Mouse (Mus musculus) lung, postnatal 0 days (tissue): ENCODE data around the gene Gm17334. TPM values are rescaled to one million over a fixed set of nuclear protein-coding genes. Genes with fewer than 3 reads are reported as not detected.
A peak's percentile ranks its signal among the peaks of the same experiment; 100 is the strongest.

Experiments used
- ATAC-seq: fragments of 200-750 bp; cut with Nextera tagmentation; 2 replicates; pipeline ENCODE4 v1.8.0; 2017; ENCODE audit warnings: moderate library complexity
- DNase-seq: peaks from one replicate; pipeline ENCODE4 v3.0.0-alpha.2; 2016; ENCODE audit warnings: low spot score
- H3K27ac ChIP-seq: fragments of 300-500 bp; sonication (generic); 2 replicates; pipeline ENCODE4 v1.5.1; 2014; ENCODE audit warnings: antibody characterized with exemption, mild to moderate bottlenecking, low read length, mixed read lengths
- H3K27me3 ChIP-seq: fragments of 300-500 bp; sonication (generic); replicated peaks from 2 replicates; pipeline ENCODE4 v1.6.1; 2014; ENCODE audit warnings: low read length, mixed read lengths; ENCODE audit not compliant: insufficient read depth
- H3K36me3 ChIP-seq: fragments of 300-500 bp; sonication (generic); 2 replicates; pipeline ENCODE4 v1.6.1; 2014; ENCODE audit warnings: low read length, mixed read lengths; ENCODE audit not compliant: insufficient read depth
- H3K4me1 ChIP-seq: fragments of 300-500 bp; sonication (generic); 2 replicates; pipeline ENCODE4 v1.6.1; 2014; ENCODE audit warnings: antibody characterized with exemption, low read depth, low read length, mixed read lengths; ENCODE audit not compliant: insufficient read depth
- H3K4me2 ChIP-seq: fragments of 300-500 bp; sonication (generic); replicated peaks from 2 replicates; pipeline ENCODE4 v1.6.1; 2014; ENCODE audit warnings: low read depth, mild to moderate bottlenecking, low read length, moderate library complexity, mixed read lengths
- H3K4me3 ChIP-seq: fragments of 300-500 bp; sonication (generic); 2 replicates; pipeline ENCODE4 v1.5.1; 2014; ENCODE audit warnings: low read depth, low read length
- H3K9ac ChIP-seq: fragments of 300-500 bp; sonication (generic); replicated peaks from 2 replicates; pipeline ENCODE4 v1.6.1; 2014; ENCODE audit warnings: low read depth, mild to moderate bottlenecking
- H3K9me3 ChIP-seq: fragments of 300-500 bp; sonication (generic); 2 replicates; pipeline ENCODE4 v1.6.1; 2016; ENCODE audit warnings: low read length, mixed read lengths
- CTCF ChIP-seq: IDR thresholded peaks from 2 replicates; pipeline ENCODE4 v1.5.1; 2016; ENCODE audit warnings: antibody characterized with exemption, mild to moderate bottlenecking
- EP300 ChIP-seq: IDR thresholded peaks from 2 replicates; pipeline ENCODE4 v1.6.1; 2016; ENCODE audit warnings: antibody characterized with exemption, mild to moderate bottlenecking, control low read depth
- WGBS: fragments of 180-500 bp; shearing (Covaris S2); extraction: QIAGEN DNeasy Blood & Tissue Kit; methylation state at CpG from one replicate; pipeline ENCODE4 v1.1.7; 2014; 5-methylcytosine and 5-hydroxymethylcytosine counted together
- polyA plus RNA-seq: library from polyadenylated mRNA; unstranded; fragments of >200 nt; fragmentation: Nextera tagmentation; extraction: Ambion mirVana; gene quantifications from 2 replicates; pipeline ENCODE4 v1.2.1, GENCODE M21; 2015

The Gm17334 gene
- polyA plus RNA-seq, 1 experiment from 2014 or later: 0.61 TPM

DNA sequence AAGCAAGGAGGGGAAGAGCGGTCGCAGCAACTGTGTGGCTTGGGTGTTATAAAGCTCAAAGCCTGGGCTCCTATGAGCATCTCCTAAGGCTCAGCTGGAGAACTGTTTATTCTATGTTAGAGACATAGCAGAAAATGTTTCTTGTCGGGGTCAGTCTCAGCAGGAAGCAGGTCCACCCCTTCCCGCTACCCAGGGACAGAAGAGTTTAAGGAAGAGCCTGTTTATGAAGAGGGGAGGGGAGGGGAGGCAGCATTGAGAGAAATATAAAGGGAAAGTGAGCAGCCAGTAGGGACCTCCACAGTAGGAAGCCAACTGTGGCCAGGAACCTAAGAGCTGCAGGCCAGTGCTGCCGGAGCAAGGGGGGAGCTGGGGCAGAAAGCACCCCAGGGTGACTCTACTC, 36.4 kb upstream of the Gm17334 start:
- Histone ChIP-seq H3K27ac (peak overlapping the region; percentile 64), H3K4me1 (peaks cover 12% of the 10 kb centered on the region; the same call in 1 of the 2 replicates), H3K36me3 (no peaks in the 10 kb centered on the region), H3K4me3 (no peak overlapping the region), H3K9me3 (no peaks in the 10 kb centered on the region), H3K9ac (no peak overlapping the region), H3K27me3 (no peaks in the 10 kb centered on the region), H3K4me2 (no peak overlapping the region)
- peak; percentile 62 for DNase-seq
- no peak for TF ChIP-seq CTCF
- TF ChIP-seq EP300: peak; percentile 87
- WGBS: 35% methylated on average over 5 of the region's 5 CpGs
- peak; percentile 66 for ATAC-seq

DNA sequence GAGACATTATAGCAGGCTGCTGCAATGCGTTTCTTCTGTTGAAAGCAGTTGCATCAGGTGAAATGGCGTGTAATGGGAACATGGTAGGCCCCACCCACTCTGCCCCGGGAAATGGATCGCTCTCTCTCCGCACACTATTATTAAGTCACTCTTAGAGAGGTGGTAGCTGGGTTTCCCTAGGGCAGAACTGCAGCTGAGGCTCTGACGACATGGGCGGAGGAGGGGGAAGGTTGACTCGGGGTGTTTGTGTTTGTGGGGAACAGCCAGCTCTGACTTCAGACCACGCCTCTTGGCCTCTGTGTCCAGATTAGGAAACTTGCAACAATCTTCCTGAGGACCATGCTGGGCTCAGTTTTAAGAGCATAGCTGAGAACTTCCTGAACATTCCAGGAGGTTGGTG, 32.8 kb upstream of the Gm17334 start:
- Histone ChIP-seq H3K27ac (peak overlapping the region; percentile 45; the same call in 1 of the 2 replicates), H3K4me1 (peaks cover 12% of the 10 kb centered on the region; the same call in 1 of the 2 replicates), H3K36me3 (no peaks in the 10 kb centered on the region), H3K27me3 (no peaks in the 10 kb centered on the region), H3K9me3 (no peaks in the 10 kb centered on the region), H3K4me3 (no peak overlapping the region), H3K9ac (no peak overlapping the region), H3K4me2 (no peak overlapping the region)
- TF ChIP-seq EP300 (peak; percentile 34; the same call in 1 of the 2 replicates), CTCF (no peak)
- ATAC-seq (peak; percentile 78), DNase-seq (peak; percentile 84)
- WGBS: 45% methylated on average over 9 of the region's 9 CpGs

DNA sequence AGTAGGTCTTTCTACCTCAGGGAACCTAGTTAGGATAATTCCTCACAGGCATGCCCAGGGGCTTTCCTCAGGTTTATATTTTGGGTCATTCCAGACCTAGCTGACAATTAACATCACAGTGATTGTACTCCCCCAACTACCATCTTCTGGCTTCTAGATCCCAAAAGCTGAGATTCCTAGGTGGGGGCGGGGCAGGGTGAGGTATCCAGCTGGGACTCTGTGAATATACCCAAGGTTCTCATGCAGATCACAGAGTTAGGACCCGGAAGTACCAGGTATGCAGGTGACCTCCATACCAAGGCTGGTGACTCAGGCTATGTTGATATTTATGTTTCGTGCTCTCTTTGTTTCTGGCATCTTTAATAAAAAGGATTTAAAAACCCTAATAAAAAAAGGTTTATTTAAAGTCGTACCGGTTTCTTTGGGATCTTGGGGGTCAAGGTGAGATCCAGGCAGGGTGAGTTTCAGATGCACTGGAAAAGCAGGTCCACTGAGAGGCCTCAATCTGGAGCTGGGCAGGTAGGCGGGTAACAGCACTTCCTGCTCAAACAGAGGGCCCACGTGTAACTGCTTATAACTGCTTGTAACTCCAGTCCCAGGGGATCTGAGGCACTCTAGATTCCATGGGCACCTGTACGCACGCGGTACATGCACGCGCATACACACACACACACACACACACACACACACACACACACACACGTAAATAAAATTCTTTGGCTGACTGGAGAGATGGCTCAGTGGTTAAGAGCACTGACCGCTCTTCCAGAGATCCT, 31.8 kb upstream of the Gm17334 start:
- Histone ChIP-seq H3K27me3 (no peaks in the 10 kb centered on the region), H3K27ac (no peak overlapping the region), H3K4me3 (no peak overlapping the region), H3K36me3 (no peaks in the 10 kb centered on the region), H3K9ac (no peak overlapping the region), H3K4me1 (peaks cover 4% of the 10 kb centered on the region; the same call in 1 of the 2 replicates), H3K9me3 (no peaks in the 10 kb centered on the region), H3K4me2 (no peak overlapping the region)
- TF ChIP-seq EP300 (no peak), CTCF (no peak)
- 67% methylated on average over 14 of the region's 14 CpGs for WGBS
- peak; percentile 22; the same call in 1 of the 2 replicates for ATAC-seq
- peak; percentile 25 for DNase-seq

DNA sequence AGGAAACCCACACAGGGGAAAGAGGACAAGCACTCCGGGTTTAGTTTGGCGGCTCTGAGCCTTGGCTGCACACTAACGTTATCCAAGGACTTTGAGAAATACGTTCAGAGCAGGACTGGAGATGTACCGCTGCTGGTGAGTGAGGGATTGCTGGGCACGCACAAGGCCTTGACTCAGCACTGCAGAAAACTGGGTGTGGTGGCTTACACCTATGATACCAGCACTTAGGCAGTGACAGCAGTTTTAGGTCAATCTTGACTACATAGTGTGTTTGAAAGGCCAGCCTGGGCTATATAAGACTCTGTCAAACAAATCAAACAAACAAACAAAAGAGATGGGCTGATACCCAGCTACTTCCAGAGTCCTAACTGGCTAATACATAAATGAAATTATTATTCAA, 30.5 kb upstream of the Gm17334 start:
- H3K4me2 ChIP-seq: no peak overlapping the region
- no peaks in the 10 kb centered on the region for H3K9me3 ChIP-seq
- no peak for TF ChIP-seq CTCF
- no peak for TF ChIP-seq EP300
- H3K27ac ChIP-seq: peak overlapping the region; percentile 14; the same call in 1 of the 2 replicates
- ATAC-seq (no peak), DNase-seq (no peak)
- H3K4me3 ChIP-seq: no peak overlapping the region
- H3K27me3 ChIP-seq: no peaks in the 10 kb centered on the region
- no peaks in the 10 kb centered on the region for H3K36me3 ChIP-seq
- H3K9ac ChIP-seq: no peak overlapping the region
- H3K4me1 ChIP-seq: peaks cover 4% of the 10 kb centered on the region; the same call in 1 of the 2 replicates
- 61% methylated on average over 6 of the region's 6 CpGs for WGBS

- Histone ChIP-seq H3K9ac (no peak overlapping the region), H3K27me3 (no peaks in the 10 kb centered on the region), H3K4me1 (peaks cover 4% of the 10 kb centered on the region; the same call in 1 of the 2 replicates), H3K36me3 (no peaks in the 10 kb centered on the region), H3K9me3 (no peaks in the 10 kb centered on the region), H3K4me3 (no peak overlapping the region), H3K4me2 (no peak overlapping the region), H3K27ac (peak overlapping the region; percentile 14; the same call in 1 of the 2 replicates)
- DNase-seq (peak; percentile 32), ATAC-seq (no peak)
- no peak for TF ChIP-seq CTCF
- TF ChIP-seq EP300: no peak
- 48% methylated on average over 12 of the region's 12 CpGs for WGBS
Observed at GRCm38 (mm10) chr11:53803093-53803492, 30.1 kb upstream of the Gm17334 start.

- H3K4me3 ChIP-seq: no peak overlapping the region
- no peaks in the 10 kb centered on the region for H3K27me3 ChIP-seq
- DNase-seq: no peak
- WGBS: 87% methylated on average over 5 of the region's 5 CpGs
- H3K9ac ChIP-seq: no peak overlapping the region
- no peak overlapping the region for H3K4me2 ChIP-seq
- no peak for ATAC-seq
- H3K4me1 ChIP-seq: peaks cover 13% of the 10 kb centered on the region; the same call in 1 of the 2 replicates
- H3K36me3 ChIP-seq: no peaks in the 10 kb centered on the region
- TF ChIP-seq EP300: no peak
- no peak for TF ChIP-seq CTCF
- no peaks in the 10 kb centered on the region for H3K9me3 ChIP-seq
- H3K27ac ChIP-seq: no peak overlapping the region
Observed at GRCm38 (mm10) chr11:53800975-53801374, 28.0 kb upstream of the Gm17334 start.
